Mouse (Mus musculus): ENCODE measurements at regions not wholly inside any gene's neighbourhood (a gene's known extent, or its start where the extent isn't known, plus 50 kb on each side); places are given as distances from the start of the nearest gene placed in this dataset.

DNA sequence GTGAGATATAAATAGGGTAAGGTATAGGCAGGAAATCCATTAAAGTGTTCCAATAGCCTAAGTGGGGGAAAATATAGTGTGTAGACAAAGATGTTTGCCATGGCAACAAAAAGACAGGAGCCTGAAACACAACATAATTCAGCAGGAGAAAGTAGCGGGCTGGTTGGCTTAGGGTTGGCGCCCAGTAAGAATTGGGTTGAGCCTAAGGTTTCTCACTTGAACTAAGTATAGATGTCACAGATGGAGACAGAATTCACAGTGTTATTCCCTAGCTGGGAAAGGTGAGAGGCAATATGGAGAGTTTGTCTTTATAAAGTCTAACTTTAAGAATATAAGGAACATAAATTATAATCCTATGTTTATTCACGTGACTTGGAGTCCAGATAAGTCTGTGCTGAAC is 64.8 kb upstream of the Ogfrl1 start:
- no peaks in the 10 kb centered on the region for H3K9me3 ChIP-seq
- no peaks in the 10 kb centered on the region for H3K4me1 ChIP-seq
- no peak for DNase-seq (ENCODE audit: extremely low spot score, low spot score)
- no peaks in the 10 kb centered on the region for H3K36me3 ChIP-seq (replicated peaks)
- no peak overlapping the region for H3K4me3 ChIP-seq
- no peaks in the 10 kb centered on the region for H3K27me3 ChIP-seq (ENCODE audit: poor library complexity, severe bottlenecking)
- 87% methylated on average over 3 of the region's 3 CpGs for WGBS
- H3K27ac ChIP-seq = no peak overlapping the region

DNA sequence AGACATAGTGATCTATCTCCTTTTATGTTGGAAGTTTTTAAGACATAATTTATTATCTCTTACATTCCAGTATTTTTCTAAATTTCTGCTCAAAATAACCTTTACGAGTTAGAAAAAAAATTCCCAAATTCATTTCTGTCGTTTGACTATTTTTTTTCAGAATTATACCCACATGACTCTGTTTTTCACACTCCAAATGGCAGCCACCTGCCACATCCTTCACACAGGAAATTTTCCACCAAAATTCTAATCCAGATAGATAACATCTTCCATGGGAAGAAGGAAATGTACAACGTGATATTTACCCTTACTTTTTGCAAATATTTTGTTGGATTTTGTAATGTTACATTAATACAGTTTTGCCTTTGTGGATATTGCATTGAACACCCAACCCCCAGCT is 66.5 kb upstream of the Ogfrl1 start:
- Histone ChIP-seq H3K27ac (no peak overlapping the region), H3K4me1 (no peaks in the 10 kb centered on the region), H3K4me3 (no peak overlapping the region), H3K36me3 (replicated peaks) (no peaks in the 10 kb centered on the region), H3K27me3 (ENCODE audit: poor library complexity, severe bottlenecking) (no peaks in the 10 kb centered on the region), H3K9me3 (no peaks in the 10 kb centered on the region)
- 75% methylated on average over 3 of the region's 3 CpGs for WGBS
- DNase-seq (ENCODE audit: extremely low spot score, low spot score) = no peak

- H3K4me1 ChIP-seq = no peaks in the 10 kb centered on the region
- no peak overlapping the region for H3K27ac ChIP-seq
- WGBS = 89% methylated on average over 7 of the region's 7 CpGs
- H3K9me3 ChIP-seq = no peaks in the 10 kb centered on the region
- DNase-seq (ENCODE audit: extremely low spot score, low spot score) = no peak
- no peak overlapping the region for H3K4me3 ChIP-seq
- H3K27me3 ChIP-seq (ENCODE audit: poor library complexity, severe bottlenecking) = no peaks in the 10 kb centered on the region
- H3K36me3 ChIP-seq (replicated peaks) = no peaks in the 10 kb centered on the region
Measured at GRCm38 (mm10) chr1:23466340-23466739, 68.8 kb upstream of the Ogfrl1 start.

DNA sequence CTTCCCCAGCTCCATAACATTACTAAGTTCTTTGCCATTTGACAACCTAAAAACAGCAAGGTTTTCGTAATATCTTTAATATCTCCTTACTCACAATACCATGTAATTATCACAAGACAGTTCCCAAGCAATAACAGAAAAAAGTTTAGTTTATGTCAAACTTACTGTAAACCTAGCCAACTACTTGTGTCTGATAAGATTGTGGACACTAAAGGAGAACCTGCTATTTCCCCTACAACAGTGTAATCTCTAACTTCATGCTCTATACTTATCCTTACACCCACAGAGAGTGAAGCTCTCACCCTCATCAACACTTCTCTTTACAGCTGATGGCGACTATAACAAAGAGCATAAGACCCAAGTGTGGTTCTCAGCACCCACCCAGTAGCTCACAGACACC is 69.8 kb upstream of the Ogfrl1 start:
- DNase-seq (ENCODE audit: extremely low spot score, low spot score) = no peak
- no peaks in the 10 kb centered on the region for H3K27me3 ChIP-seq (ENCODE audit: poor library complexity, severe bottlenecking)
- H3K4me1 ChIP-seq = no peaks in the 10 kb centered on the region
- no peaks in the 10 kb centered on the region for H3K36me3 ChIP-seq (replicated peaks)
- WGBS = 92% methylated on average over 2 of the region's 2 CpGs
- no peak overlapping the region for H3K4me3 ChIP-seq
- H3K9me3 ChIP-seq = no peaks in the 10 kb centered on the region
- no peak overlapping the region for H3K27ac ChIP-seq

DNA sequence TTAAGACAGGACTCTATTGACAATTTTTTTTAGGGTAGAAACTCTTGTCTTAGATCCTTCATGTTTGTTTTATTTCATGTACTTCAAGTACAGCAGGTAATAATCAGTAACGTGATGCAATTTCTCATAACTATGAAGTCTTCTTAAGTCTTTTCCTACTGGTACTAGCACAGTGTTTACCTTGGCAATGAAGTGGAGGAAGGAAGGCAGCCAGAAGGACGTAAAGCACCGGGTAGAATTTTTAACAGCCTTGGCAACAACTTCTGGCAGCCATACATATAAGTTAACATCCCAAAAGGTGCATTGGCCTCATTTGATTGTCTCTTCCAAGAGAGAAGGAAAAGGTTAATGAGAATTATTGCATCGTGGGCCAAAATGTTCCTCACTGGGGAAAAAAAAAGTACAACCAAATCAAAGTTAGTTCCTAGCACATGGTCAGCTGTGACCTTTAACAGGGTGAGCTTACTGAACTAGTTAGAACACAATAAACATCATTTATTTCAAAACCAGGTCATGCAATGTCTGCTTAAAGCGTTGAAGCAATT is 83.3 kb upstream of the Ogfrl1 start:
- Histone ChIP-seq H3K4me3 (no peak overlapping the region), H3K27ac (no peak overlapping the region), H3K27me3 (ENCODE audit: poor library complexity, severe bottlenecking) (no peaks in the 10 kb centered on the region), H3K9me3 (no peaks in the 10 kb centered on the region), H3K36me3 (replicated peaks) (no peaks in the 10 kb centered on the region), H3K4me1 (no peaks in the 10 kb centered on the region)
- WGBS = 91% methylated on average over 5 of the region's 5 CpGs
- DNase-seq (ENCODE audit: extremely low spot score, low spot score) = no peak

GRCm38 (mm10) chr1:23484566-23484965 is 87.0 kb upstream of the Ogfrl1 start:
- Histone ChIP-seq H3K27me3 (ENCODE audit: poor library complexity, severe bottlenecking) (no peaks in the 10 kb centered on the region), H3K36me3 (replicated peaks) (no peaks in the 10 kb centered on the region), H3K4me3 (no peak overlapping the region), H3K9me3 (no peaks in the 10 kb centered on the region), H3K27ac (no peak overlapping the region), H3K4me1 (peaks cover 5% of the 10 kb centered on the region; the same call in 1 of the 2 replicates)
- WGBS = 63% methylated on average over 1 of the region's 1 CpGs
- no peak for DNase-seq (ENCODE audit: extremely low spot score, low spot score)

GRCm38 (mm10) chr1:23485150-23485775 is 87.7 kb upstream of the Ogfrl1 start:
- no peak for DNase-seq (ENCODE audit: extremely low spot score, low spot score)
- Histone ChIP-seq H3K27ac (no peak overlapping the region), H3K9me3 (no peaks in the 10 kb centered on the region), H3K27me3 (ENCODE audit: poor library complexity, severe bottlenecking) (no peaks in the 10 kb centered on the region), H3K36me3 (replicated peaks) (no peaks in the 10 kb centered on the region), H3K4me1 (peaks cover 5% of the 10 kb centered on the region; the same call in 1 of the 2 replicates), H3K4me3 (no peak overlapping the region)
- 82% methylated on average over 3 of the region's 3 CpGs for WGBS

DNA sequence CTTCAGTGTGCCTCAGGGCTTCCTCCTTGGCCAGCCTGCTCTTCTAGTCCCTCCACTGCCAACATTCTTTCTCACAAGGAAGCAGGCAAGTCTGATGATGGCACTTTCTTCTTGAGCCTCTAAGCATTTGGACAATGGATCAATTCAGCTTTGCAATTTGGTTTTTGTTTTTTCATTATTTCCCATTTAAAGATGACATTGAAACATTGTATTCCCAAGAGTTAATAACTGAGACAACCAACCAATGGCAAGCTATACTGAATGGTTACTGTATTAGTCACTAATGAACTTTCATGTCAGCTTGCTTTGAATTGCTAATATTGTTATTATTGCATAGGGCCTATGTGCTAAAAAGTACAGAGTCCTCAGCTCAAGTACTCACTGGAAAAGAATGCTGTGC is 89.5 kb upstream of the Ogfrl1 start:
- Histone ChIP-seq H3K27me3 (ENCODE audit: poor library complexity, severe bottlenecking) (no peaks in the 10 kb centered on the region), H3K27ac (no peak overlapping the region), H3K36me3 (replicated peaks) (no peaks in the 10 kb centered on the region), H3K9me3 (no peaks in the 10 kb centered on the region), H3K4me3 (no peak overlapping the region), H3K4me1 (peaks cover 10% of the 10 kb centered on the region; the same call in 1 of the 2 replicates)
- no peak for DNase-seq (ENCODE audit: extremely low spot score, low spot score)

DNA sequence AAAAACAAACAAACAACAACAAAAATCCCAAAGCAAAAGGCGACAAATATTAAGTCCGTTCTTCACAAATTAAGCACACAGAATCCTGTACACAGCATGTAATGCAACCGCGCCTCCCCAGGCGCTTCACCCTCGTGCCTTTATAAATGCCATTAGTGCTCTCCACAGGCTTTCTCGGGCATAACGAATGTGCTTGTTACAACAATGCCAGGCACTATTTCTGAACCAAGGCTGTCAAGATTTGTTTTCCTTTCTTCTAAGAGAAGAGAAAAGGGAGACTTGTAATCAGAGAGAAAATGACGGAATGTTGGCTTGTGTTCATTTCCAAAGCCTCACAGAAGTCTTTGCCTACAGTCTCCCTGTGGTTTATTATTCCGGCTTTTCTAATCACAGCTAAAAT is 93.1 kb upstream of the Ogfrl1 start:
- H3K4me3 ChIP-seq = no peak overlapping the region
- no peaks in the 10 kb centered on the region for H3K27me3 ChIP-seq (ENCODE audit: poor library complexity, severe bottlenecking)
- no peak for DNase-seq (ENCODE audit: extremely low spot score, low spot score)
- H3K27ac ChIP-seq = no peak overlapping the region
- H3K36me3 ChIP-seq (replicated peaks) = no peaks in the 10 kb centered on the region
- no peaks in the 10 kb centered on the region for H3K9me3 ChIP-seq
- H3K4me1 ChIP-seq = peaks cover 10% of the 10 kb centered on the region; the same call in 1 of the 2 replicates
- WGBS = 68% methylated on average over 10 of the region's 10 CpGs

GRCm38 (mm10) chr1:23491041-23491440 is 93.5 kb upstream of the Ogfrl1 start:
- H3K36me3 ChIP-seq (replicated peaks) = no peaks in the 10 kb centered on the region
- H3K27ac ChIP-seq = no peak overlapping the region
- WGBS = 87% methylated on average over 6 of the region's 6 CpGs
- no peak overlapping the region for H3K4me3 ChIP-seq
- H3K9me3 ChIP-seq = no peaks in the 10 kb centered on the region
- H3K27me3 ChIP-seq (ENCODE audit: poor library complexity, severe bottlenecking) = no peaks in the 10 kb centered on the region
- DNase-seq (ENCODE audit: extremely low spot score, low spot score) = no peak
- peaks cover 10% of the 10 kb centered on the region; the same call in 1 of the 2 replicates for H3K4me1 ChIP-seq

GRCm38 (mm10) chr1:23492981-23493380 is 95.4 kb upstream of the Ogfrl1 start:
- H3K27me3 ChIP-seq (ENCODE audit: poor library complexity, severe bottlenecking) = no peaks in the 10 kb centered on the region
- no peak for DNase-seq (ENCODE audit: extremely low spot score, low spot score)
- no peaks in the 10 kb centered on the region for H3K36me3 ChIP-seq (replicated peaks)
- H3K27ac ChIP-seq = no peak overlapping the region
- 0 out of 2 replicates have a peak, but pooled peaks cover 5% of the 10 kb centered on the region for H3K4me1 ChIP-seq
- H3K9me3 ChIP-seq = no peaks in the 10 kb centered on the region
- H3K4me3 ChIP-seq = no peak overlapping the region

DNA sequence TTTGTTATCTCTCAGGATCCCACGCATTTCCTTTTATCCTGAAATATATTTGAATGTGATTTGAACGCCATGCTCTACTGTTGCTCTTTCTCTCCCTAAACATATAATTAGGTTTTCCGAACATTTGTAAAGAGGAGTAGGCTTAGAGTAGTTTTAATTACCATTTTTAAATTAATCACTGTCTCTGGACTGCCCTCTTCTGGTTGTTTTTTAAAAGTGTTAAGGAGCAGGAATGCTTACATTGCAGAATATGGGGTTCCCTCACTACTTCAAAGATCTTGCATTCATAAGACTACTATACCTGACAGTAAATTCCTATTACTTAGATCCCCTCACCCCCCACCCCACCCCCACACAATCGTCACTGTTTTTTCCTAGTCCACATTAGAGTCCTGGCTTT is 97.8 kb upstream of the Ogfrl1 start:
- Histone ChIP-seq H3K9me3 (no peaks in the 10 kb centered on the region), H3K27me3 (ENCODE audit: poor library complexity, severe bottlenecking) (no peaks in the 10 kb centered on the region), H3K4me3 (no peak overlapping the region), H3K4me1 (0 out of 2 replicates have a peak, but pooled peaks cover 3% of the 10 kb centered on the region), H3K36me3 (replicated peaks) (no peaks in the 10 kb centered on the region), H3K27ac (no peak overlapping the region)
- WGBS = 53% methylated on average over 4 of the region's 4 CpGs
- DNase-seq (ENCODE audit: extremely low spot score, low spot score) = no peak

- Histone ChIP-seq H3K9me3 (no peaks in the 10 kb centered on the region), H3K36me3 (replicated peaks) (no peaks in the 10 kb centered on the region), H3K27me3 (ENCODE audit: poor library complexity, severe bottlenecking) (no peaks in the 10 kb centered on the region), H3K4me1 (no peaks in the 10 kb centered on the region), H3K4me3 (no peak overlapping the region), H3K27ac (no peak overlapping the region)
- WGBS = 25% methylated on average over 2 of the region's 2 CpGs
- DNase-seq (ENCODE audit: extremely low spot score, low spot score) = no peak
Measured at GRCm38 (mm10) chr1:23520113-23520512, 122.5 kb upstream of the Ogfrl1 start.

DNA sequence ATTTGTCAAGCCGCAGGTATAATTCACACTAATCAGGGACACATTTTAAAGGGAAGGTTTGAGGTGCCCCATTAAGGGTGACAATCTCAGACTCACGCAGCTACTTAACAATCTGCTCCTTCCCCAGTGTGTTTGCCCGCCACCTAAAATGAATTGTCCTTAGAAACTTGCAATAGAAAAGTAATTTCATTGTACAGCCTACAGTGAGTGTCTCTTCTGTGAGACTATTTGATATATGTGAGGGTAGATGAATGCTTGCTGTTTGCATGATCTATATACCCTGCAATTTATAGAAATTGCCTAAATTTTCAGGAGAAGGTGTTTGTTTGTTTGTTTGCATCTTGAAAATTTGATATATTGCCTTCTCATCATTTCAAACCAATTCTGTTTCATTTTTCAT is 135.1 kb upstream of the Ogfrl1 start:
- Histone ChIP-seq H3K9me3 (no peaks in the 10 kb centered on the region), H3K4me3 (no peak overlapping the region), H3K36me3 (replicated peaks) (no peaks in the 10 kb centered on the region), H3K27ac (no peak overlapping the region), H3K4me1 (no peaks in the 10 kb centered on the region), H3K27me3 (ENCODE audit: poor library complexity, severe bottlenecking) (no peaks in the 10 kb centered on the region)
- no peak for DNase-seq (ENCODE audit: extremely low spot score, low spot score)
- 89% methylated on average over 3 of the region's 3 CpGs for WGBS

Measured in forebrain, embryonic 10.5 days (tissue).